Mouse (Mus musculus): ENCODE data around the gene Metap1.
"Not testable (repeated sequence)": the region's sequence is repeated elsewhere in the genome, so short reads cannot be mapped to it uniquely, and the experiment has no call there.

Metap1 gene

GRCm38 (mm10) chr3:138499854-138500740 lies 10.8 kb upstream of the Metap1 start:
- no peak for DNase-seq

- no peak for DNase-seq
These were observed 9.4 kb upstream of the Metap1 start for GRCm38 (mm10) chr3:138498731-138499130.

- DNase-seq: no peak
These were observed 6.1 kb upstream of the Metap1 start for GRCm38 (mm10) chr3:138495166-138496145.

GRCm38 (mm10) chr3:138494565-138494964 lies 5.2 kb upstream of the Metap1 start:
- DNase-seq: no peak

- DNase-seq: no peak
These were observed 4.4 kb upstream of the Metap1 start for GRCm38 (mm10) chr3:138493668-138494067.

GRCm38 (mm10) chr3:138490034-138490337 lies 671 bp upstream of the Metap1 start:
- DNase-seq: no peak

GRCm38 (mm10) chr3:138488584-138489326 lies 560 bp downstream of the Metap1 start:
- DNase-seq: peak; percentile 46

GRCm38 (mm10) chr3:138483240-138483639 lies 6.1 kb downstream of the Metap1 start:
- DNase-seq: no peak

- no peak for DNase-seq
These were observed 7.6 kb downstream of the Metap1 start for GRCm38 (mm10) chr3:138481526-138482284.

GRCm38 (mm10) chr3:138479489-138479888 lies 9.8 kb downstream of the Metap1 start:
- DNase-seq: no peak

- no peak for DNase-seq
These were observed 18.2 kb downstream of the Metap1 start for GRCm38 (mm10) chr3:138471066-138471465.

GRCm38 (mm10) chr3:138466656-138467055 lies 22.7 kb downstream of the Metap1 start:
- DNase-seq: not testable (repeated sequence)

GRCm38 (mm10) chr3:138464573-138465147 lies 24.7 kb downstream of the Metap1 start:
- no peak for DNase-seq

- DNase-seq: no peak
These were observed 25.5 kb downstream of the Metap1 start for GRCm38 (mm10) chr3:138463807-138464206.

- peak; percentile 38 for DNase-seq
These were observed 26.2 kb downstream of the Metap1 start for GRCm38 (mm10) chr3:138463137-138463536.

- DNase-seq: no peak
These were observed 27.5 kb downstream of the Metap1 start for GRCm38 (mm10) chr3:138461832-138462231.

GRCm38 (mm10) chr3:138460260-138460659 lies 29.1 kb downstream of the Metap1 start:
- DNase-seq: peak; percentile 20

GRCm38 (mm10) chr3:138458441-138458840 lies 30.9 kb downstream of the Metap1 start:
- no peak for DNase-seq

GRCm38 (mm10) chr3:138454711-138455435 lies 34.4 kb downstream of the Metap1 start:
- no peak for DNase-seq

- DNase-seq: no peak
These were observed 35.1 kb downstream of the Metap1 start for GRCm38 (mm10) chr3:138454234-138454633.

GRCm38 (mm10) chr3:138452169-138452568 lies 37.1 kb downstream of the Metap1 start:
- DNase-seq: no peak

Measured in right cerebral cortex, postnatal 4 days (tissue).